Mouse (Mus musculus) megakaryocyte, embryonic 14.5 days (primary cell): ENCODE results near the gene Epb41l4b.

Source experiments
- FLI1 ChIP-seq: IDR thresholded peaks from 2 replicates; pipeline ENCODE4 v1.6.1; 2012; ENCODE audit warnings: low read length, inconsistent platforms, mixed read lengths
- GATA1 ChIP-seq: IDR thresholded peaks from 3 replicates; pipeline ENCODE4 v1.6.1; 2012; ENCODE audit warnings: mixed read lengths, low read length, inconsistent platforms, borderline replicate concordance

DNA sequence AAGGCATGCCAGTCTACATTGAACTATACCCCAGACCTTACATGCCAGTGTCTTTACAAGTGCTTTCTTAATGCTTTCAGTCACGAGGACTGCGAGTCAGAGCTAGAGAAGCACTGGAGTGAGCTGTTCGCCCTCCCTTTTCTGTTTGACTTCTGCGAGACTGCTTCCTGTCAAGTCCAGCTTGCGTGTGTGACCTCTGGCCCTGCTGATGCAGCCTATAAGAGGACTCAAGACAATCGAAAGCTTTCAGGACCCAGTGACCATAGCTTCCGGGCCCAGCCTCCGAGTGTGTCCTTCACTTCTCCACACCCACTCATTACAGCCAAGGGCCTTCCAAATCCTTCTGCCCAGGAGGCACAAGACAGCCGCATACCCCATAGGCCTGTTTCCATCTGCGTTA, 32.1 kb upstream of the Epb41l4b start:
- TF ChIP-seq GATA1 (no peak), FLI1 (no peak)
